Mouse (Mus musculus): ENCODE data around the gene Ccar1.

DNA sequence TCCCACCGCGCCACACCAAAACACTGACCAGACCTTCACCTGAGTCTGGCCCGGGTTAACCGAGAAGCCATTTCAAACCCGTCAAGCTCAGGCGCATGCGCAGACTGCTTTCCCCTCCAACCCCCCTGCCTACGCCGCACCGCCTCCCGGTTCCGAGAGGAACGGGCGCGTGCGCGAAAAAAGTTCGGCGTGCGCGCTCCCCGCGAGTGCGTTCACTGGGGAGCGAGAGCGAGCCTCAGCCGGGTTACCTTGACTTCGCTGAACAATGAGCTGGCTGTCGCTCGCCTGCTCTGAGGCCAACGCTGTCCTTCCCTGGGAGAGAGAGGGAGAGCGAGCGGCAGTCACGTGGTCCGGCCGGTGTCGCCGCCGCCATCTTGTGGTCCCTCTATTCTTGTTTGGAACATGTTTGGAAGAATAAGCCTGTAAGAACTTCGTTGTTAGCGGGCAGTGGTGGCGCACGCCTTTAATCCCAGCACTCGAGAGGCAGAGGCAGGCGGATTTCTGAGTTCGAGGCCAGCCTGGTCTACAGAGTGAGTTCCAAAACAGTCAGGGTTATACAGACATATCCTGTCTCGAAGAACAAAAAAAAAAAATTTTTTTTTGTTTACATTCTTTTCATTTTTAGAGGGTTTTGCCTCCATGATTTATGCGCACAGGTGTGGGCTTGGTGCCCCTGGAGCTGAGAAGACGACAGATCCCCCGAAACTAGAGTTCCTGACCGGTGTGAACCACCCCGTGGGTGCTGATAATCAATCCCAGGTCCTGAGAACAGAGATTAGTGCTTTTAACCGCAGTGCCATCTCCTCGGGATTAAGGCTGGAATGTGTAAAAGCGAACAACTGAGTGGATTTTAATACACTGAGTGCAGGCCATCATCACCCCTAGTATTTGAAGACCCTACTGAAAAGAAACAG, at the start of gene Ccar1:
- TF ChIP-seq POLR2A (IDR thresholded peaks at IDR 0.05; ENCODE audit: insufficient read length, low read depth) (peak; percentile 80), POLR2AphosphoS2 (IDR thresholded peaks at IDR 0.05; ENCODE audit: insufficient read length, low read depth) (peak; percentile 78), MAX (IDR thresholded peaks at IDR 0.05; ENCODE audit: low read depth) (no peak), USF1 (IDR thresholded peaks at IDR 0.05; ENCODE audit: low read depth) (peak; percentile 95), REST (IDR thresholded peaks at IDR 0.05; ENCODE audit: insufficient read depth, insufficient read length) (no peak), CEBPB (IDR thresholded peaks at IDR 0.05; ENCODE audit: insufficient read depth, poor library complexity, severe bottlenecking) (no peak), TCF12 (IDR thresholded peaks at IDR 0.05; ENCODE audit: insufficient read depth, poor library complexity, severe bottlenecking) (no peak)

Measured in myocyte (in vitro differentiated cells).